Mouse (Mus musculus): ENCODE data around the gene Nrarp. TPM values are rescaled to one million over a fixed set of nuclear protein-coding genes. Genes with fewer than 3 reads are reported as not detected.

Gene Nrarp
- polyA plus RNA-seq (2015; fragmentation: Illumina TruSeq; extraction: RNeasy Lipid Tissue Mini Kit (QIAGEN cat#74804); ENCODE audit: insufficient read depth, low read depth, low replicate concordance) = 5.7 TPM

DNA sequence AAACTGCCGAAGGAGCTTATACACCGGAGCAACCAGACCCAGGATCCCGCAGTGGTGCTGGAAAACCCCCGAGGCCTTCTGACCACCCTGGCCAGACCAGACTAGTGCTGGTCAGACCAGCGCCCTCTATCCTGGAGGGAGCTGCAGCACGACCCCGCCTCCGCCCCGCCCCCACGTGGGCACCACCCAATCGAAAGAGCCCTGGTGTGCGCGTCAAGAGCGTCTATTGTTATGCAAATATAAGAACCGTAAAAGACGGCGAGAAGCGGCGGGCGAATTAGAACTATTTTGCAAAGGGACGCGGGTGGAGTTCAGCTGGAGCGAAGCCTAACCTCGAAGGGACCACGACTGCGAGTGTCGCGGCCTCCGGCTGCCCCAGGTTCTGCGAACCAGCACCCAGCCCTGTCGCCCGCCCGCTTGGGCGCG is at the start of gene Nrarp:
Gene Nrarp, plus strand, starts transcription at position 281 of the 426 bp plus-strand sequence.

DNA sequence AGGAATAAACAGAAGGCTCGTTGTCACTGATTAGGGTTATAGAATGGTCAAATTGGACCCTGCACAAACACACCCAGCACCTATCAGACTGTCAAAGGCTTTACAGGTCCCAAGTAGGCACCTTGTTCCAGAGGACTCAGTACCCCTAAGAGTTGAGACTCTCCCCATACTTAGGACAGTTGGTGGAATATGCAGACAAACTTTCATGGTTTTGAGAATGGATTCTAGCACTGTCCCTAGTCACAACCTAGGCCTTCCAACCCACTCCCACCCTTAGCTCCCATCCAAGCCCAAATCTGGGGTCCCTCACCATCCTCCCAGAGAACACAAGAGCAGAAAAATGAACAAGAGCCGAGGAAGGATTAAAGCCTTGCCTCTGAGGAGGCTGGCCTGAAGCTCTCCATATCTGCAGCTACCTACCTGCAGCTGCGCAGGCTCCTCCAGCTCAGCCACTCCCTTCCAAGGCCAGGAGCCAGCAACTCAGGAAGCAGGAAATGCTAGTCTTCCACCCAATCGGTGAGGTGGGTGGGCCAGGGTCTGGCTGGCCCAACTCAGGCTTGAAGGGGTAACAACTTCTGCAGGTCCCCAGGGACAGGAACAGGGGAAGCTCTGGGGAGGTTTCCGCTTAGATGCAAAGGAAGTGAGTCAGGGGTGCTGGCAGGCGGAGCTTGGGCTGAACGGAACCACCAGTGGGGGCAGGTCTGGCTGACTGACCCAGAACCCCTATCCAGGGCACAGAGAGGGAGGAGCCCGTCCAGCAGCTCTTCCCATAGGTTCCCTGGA is 15.8 kb downstream of the Nrarp start, which contains the start of gene Tor4a:
Gene Tor4a, minus strand, starts transcription at position 715 of the 783 bp plus-strand sequence.

DNA sequence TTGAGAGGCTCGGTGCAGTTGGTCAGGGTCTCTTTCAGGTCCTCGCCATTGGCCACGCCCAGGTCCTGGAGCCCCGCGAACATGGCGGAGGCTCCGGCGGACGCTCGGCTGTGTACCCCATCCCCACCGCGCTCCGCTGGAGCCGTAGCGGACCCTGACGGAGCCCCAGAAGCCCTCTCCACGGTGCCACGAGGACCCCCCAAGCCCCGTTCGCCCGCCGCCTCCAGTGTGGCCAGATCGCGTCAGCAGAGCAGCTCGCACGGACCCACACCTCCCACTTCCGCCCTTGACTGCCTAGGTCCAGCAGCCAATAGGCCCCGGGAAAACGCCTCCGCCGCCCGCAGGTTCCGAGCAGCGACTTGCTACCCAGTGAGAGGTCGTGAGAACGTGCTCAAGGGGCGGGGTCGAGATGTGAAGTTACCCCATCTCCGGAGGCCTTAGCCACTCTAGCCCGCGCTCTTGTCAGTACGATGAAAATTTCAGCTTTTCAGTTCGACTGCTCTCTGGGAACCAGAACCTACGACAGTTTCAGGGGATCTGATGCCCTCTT is 30.6 kb downstream of the Nrarp start, which contains the start of gene Nelfb:
Gene Nelfb, minus strand, starts transcription at position 369 of the 550 bp plus-strand sequence.

DNA sequence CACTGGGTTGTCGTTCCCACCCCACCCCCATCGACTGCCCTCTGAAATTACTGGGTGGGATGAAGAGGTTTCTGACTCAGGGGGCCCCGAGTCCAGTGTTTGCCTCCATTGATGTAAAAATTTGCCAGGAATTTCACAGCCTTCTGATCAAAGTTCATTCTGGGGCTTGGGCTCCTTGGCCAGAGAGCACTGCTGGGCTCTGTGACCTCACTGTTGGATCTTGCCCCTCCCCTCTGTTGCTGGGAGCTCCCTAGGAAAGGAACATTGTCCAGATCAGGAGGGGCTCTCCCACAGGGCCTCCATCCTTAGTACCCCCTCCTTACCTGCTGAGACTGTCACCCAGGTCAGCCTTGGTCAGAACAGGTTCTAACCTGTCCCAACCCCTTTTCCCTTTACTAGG is 33.9 kb downstream of the Nrarp start, which contains the start of gene Stpg3:
Gene Stpg3, minus strand, starts transcription at position 194 of the 400 bp plus-strand sequence.

DNA sequence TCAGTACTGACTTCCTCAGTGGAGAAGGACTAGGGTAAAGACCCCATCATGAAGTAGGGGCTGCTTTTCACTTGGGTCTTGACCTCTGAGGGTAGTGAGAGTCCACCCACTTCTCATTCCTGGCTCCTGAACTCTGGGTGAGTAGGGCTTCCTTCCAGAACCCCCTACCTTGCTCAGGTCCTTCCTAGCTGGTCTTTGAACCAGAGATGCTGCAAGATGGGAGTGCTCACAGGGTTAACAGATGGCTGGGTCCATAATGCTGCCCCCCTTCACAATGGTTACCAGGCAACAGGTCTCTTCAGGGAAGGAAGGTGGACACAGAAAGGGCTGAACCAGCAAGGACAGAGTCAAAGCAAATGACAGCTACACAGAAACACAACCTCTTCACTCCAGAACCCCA is 37.9 kb downstream of the Nrarp start, which contains the start of gene Fam166a:
Gene Fam166a, plus strand, starts transcription at position 301 of the 400 bp plus-strand sequence.

GRCm38 (mm10) chr2:25224492-25224765 is 43.9 kb downstream of the Nrarp start, which contains the start of gene Tubb4b:
Gene Tubb4b (minus strand): TSS chr2:25224702.

Other genes starting within 250 kb of the Nrarp start
- gene Arrdc1, start 245.5 kb upstream of the Nrarp start, polyA plus RNA-seq (2015; fragmentation: Illumina TruSeq; extraction: RNeasy Lipid Tissue Mini Kit (QIAGEN cat#74804); ENCODE audit: insufficient read depth, low read depth, low replicate concordance) = 12.7 TPM
- 1.6 TPM for gene Zmynd19, start 231.0 kb upstream of the Nrarp start, polyA plus RNA-seq (2015; fragmentation: Illumina TruSeq; extraction: RNeasy Lipid Tissue Mini Kit (QIAGEN cat#74804); ENCODE audit: insufficient read depth, low read depth, low replicate concordance)
- gene Dph7, start 218.4 kb upstream of the Nrarp start, polyA plus RNA-seq (2015; fragmentation: Illumina TruSeq; extraction: RNeasy Lipid Tissue Mini Kit (QIAGEN cat#74804); ENCODE audit: insufficient read depth, low read depth, low replicate concordance) = 4.7 TPM
- gene Mrpl41, start 205.7 kb upstream of the Nrarp start, polyA plus RNA-seq (2015; fragmentation: Illumina TruSeq; extraction: RNeasy Lipid Tissue Mini Kit (QIAGEN cat#74804); ENCODE audit: insufficient read depth, low read depth, low replicate concordance) = 8.3 TPM
- gene Pnpla7, start 204.7 kb upstream of the Nrarp start, polyA plus RNA-seq (2015; fragmentation: Illumina TruSeq; extraction: RNeasy Lipid Tissue Mini Kit (QIAGEN cat#74804); ENCODE audit: insufficient read depth, low read depth, low replicate concordance) = 12.8 TPM
- gene Nsmf, start 126.4 kb upstream of the Nrarp start, polyA plus RNA-seq (2015; fragmentation: Illumina TruSeq; extraction: RNeasy Lipid Tissue Mini Kit (QIAGEN cat#74804); ENCODE audit: insufficient read depth, low read depth, low replicate concordance) = 18.6 TPM
- not detected for gene Entpd8, start 100.5 kb upstream of the Nrarp start, polyA plus RNA-seq (2015; fragmentation: Illumina TruSeq; extraction: RNeasy Lipid Tissue Mini Kit (QIAGEN cat#74804); ENCODE audit: insufficient read depth, low read depth, low replicate concordance)
- not detected for gene Noxa1, start 85.6 kb upstream of the Nrarp start, polyA plus RNA-seq (2015; fragmentation: Illumina TruSeq; extraction: RNeasy Lipid Tissue Mini Kit (QIAGEN cat#74804); ENCODE audit: insufficient read depth, low read depth, low replicate concordance)
- 4.7 TPM for gene Tor4a, start 16.1 kb downstream of the Nrarp start, polyA plus RNA-seq (2015; fragmentation: Illumina TruSeq; extraction: RNeasy Lipid Tissue Mini Kit (QIAGEN cat#74804); ENCODE audit: insufficient read depth, low read depth, low replicate concordance)
- gene Nelfb, start 30.7 kb downstream of the Nrarp start, polyA plus RNA-seq (2015; fragmentation: Illumina TruSeq; extraction: RNeasy Lipid Tissue Mini Kit (QIAGEN cat#74804); ENCODE audit: insufficient read depth, low read depth, low replicate concordance) = 17.7 TPM
- not detected for gene Stpg3, start 33.9 kb downstream of the Nrarp start, polyA plus RNA-seq (2015; fragmentation: Illumina TruSeq; extraction: RNeasy Lipid Tissue Mini Kit (QIAGEN cat#74804); ENCODE audit: insufficient read depth, low read depth, low replicate concordance)
- not detected for gene Fam166a, start 38.0 kb downstream of the Nrarp start, polyA plus RNA-seq (2015; fragmentation: Illumina TruSeq; extraction: RNeasy Lipid Tissue Mini Kit (QIAGEN cat#74804); ENCODE audit: insufficient read depth, low read depth, low replicate concordance)
- gene Tubb4b, start 43.9 kb downstream of the Nrarp start, polyA plus RNA-seq (2015; fragmentation: Illumina TruSeq; extraction: RNeasy Lipid Tissue Mini Kit (QIAGEN cat#74804); ENCODE audit: insufficient read depth, low read depth, low replicate concordance) = 52.2 TPM
- not detected for gene Slc34a3, start 53.6 kb downstream of the Nrarp start, polyA plus RNA-seq (2015; fragmentation: Illumina TruSeq; extraction: RNeasy Lipid Tissue Mini Kit (QIAGEN cat#74804); ENCODE audit: insufficient read depth, low read depth, low replicate concordance)
- gene Rnf224, start 56.0 kb downstream of the Nrarp start, polyA plus RNA-seq (2015; fragmentation: Illumina TruSeq; extraction: RNeasy Lipid Tissue Mini Kit (QIAGEN cat#74804); ENCODE audit: insufficient read depth, low read depth, low replicate concordance) = not detected
- 2.2 TPM for gene Rnf208, start 61.5 kb downstream of the Nrarp start, polyA plus RNA-seq (2015; fragmentation: Illumina TruSeq; extraction: RNeasy Lipid Tissue Mini Kit (QIAGEN cat#74804); ENCODE audit: insufficient read depth, low read depth, low replicate concordance)
- gene Cysrt1, start 61.7 kb downstream of the Nrarp start, polyA plus RNA-seq (2015; fragmentation: Illumina TruSeq; extraction: RNeasy Lipid Tissue Mini Kit (QIAGEN cat#74804); ENCODE audit: insufficient read depth, low read depth, low replicate concordance) = not detected
- gene AL732309.1, start 66.1 kb downstream of the Nrarp start, polyA plus RNA-seq (2015; fragmentation: Illumina TruSeq; extraction: RNeasy Lipid Tissue Mini Kit (QIAGEN cat#74804); ENCODE audit: insufficient read depth, low read depth, low replicate concordance) = 8.3 TPM
- 6.4 TPM for gene Tmem203, start 74.7 kb downstream of the Nrarp start, polyA plus RNA-seq (2015; fragmentation: Illumina TruSeq; extraction: RNeasy Lipid Tissue Mini Kit (QIAGEN cat#74804); ENCODE audit: insufficient read depth, low read depth, low replicate concordance)
- gene Tprn, start 81.9 kb downstream of the Nrarp start, polyA plus RNA-seq (2015; fragmentation: Illumina TruSeq; extraction: RNeasy Lipid Tissue Mini Kit (QIAGEN cat#74804); ENCODE audit: insufficient read depth, low read depth, low replicate concordance) = 1.3 TPM
- 14.8 TPM for gene Ssna1, start 91.7 kb downstream of the Nrarp start, polyA plus RNA-seq (2015; fragmentation: Illumina TruSeq; extraction: RNeasy Lipid Tissue Mini Kit (QIAGEN cat#74804); ENCODE audit: insufficient read depth, low read depth, low replicate concordance)
- 14.2 TPM for gene Anapc2, start 91.7 kb downstream of the Nrarp start, polyA plus RNA-seq (2015; fragmentation: Illumina TruSeq; extraction: RNeasy Lipid Tissue Mini Kit (QIAGEN cat#74804); ENCODE audit: insufficient read depth, low read depth, low replicate concordance)
- not detected for gene Tmem210, start 107.4 kb downstream of the Nrarp start, polyA plus RNA-seq (2015; fragmentation: Illumina TruSeq; extraction: RNeasy Lipid Tissue Mini Kit (QIAGEN cat#74804); ENCODE audit: insufficient read depth, low read depth, low replicate concordance)
- not detected for gene Lrrc26, start 109.2 kb downstream of the Nrarp start, polyA plus RNA-seq (2015; fragmentation: Illumina TruSeq; extraction: RNeasy Lipid Tissue Mini Kit (QIAGEN cat#74804); ENCODE audit: insufficient read depth, low read depth, low replicate concordance)
- 1.8 TPM for gene Grin1, start 138.4 kb downstream of the Nrarp start, polyA plus RNA-seq (2015; fragmentation: Illumina TruSeq; extraction: RNeasy Lipid Tissue Mini Kit (QIAGEN cat#74804); ENCODE audit: insufficient read depth, low read depth, low replicate concordance)
- gene Man1b1, start 151.6 kb downstream of the Nrarp start, polyA plus RNA-seq (2015; fragmentation: Illumina TruSeq; extraction: RNeasy Lipid Tissue Mini Kit (QIAGEN cat#74804); ENCODE audit: insufficient read depth, low read depth, low replicate concordance) = 12.2 TPM
- 24.6 TPM for gene Dpp7, start 175.6 kb downstream of the Nrarp start, polyA plus RNA-seq (2015; fragmentation: Illumina TruSeq; extraction: RNeasy Lipid Tissue Mini Kit (QIAGEN cat#74804); ENCODE audit: insufficient read depth, low read depth, low replicate concordance)
- 18.7 TPM for gene Uap1l1, start 184.9 kb downstream of the Nrarp start, polyA plus RNA-seq (2015; fragmentation: Illumina TruSeq; extraction: RNeasy Lipid Tissue Mini Kit (QIAGEN cat#74804); ENCODE audit: insufficient read depth, low read depth, low replicate concordance)
- not detected for gene Sapcd2, start 191.6 kb downstream of the Nrarp start, polyA plus RNA-seq (2015; fragmentation: Illumina TruSeq; extraction: RNeasy Lipid Tissue Mini Kit (QIAGEN cat#74804); ENCODE audit: insufficient read depth, low read depth, low replicate concordance)
- 16.2 TPM for gene Entpd2, start 215.1 kb downstream of the Nrarp start, polyA plus RNA-seq (2015; fragmentation: Illumina TruSeq; extraction: RNeasy Lipid Tissue Mini Kit (QIAGEN cat#74804); ENCODE audit: insufficient read depth, low read depth, low replicate concordance)
- 96.2 TPM for gene Npdc1, start 218.6 kb downstream of the Nrarp start, polyA plus RNA-seq (2015; fragmentation: Illumina TruSeq; extraction: RNeasy Lipid Tissue Mini Kit (QIAGEN cat#74804); ENCODE audit: insufficient read depth, low read depth, low replicate concordance)
- not detected for gene Fut7, start 242.5 kb downstream of the Nrarp start, polyA plus RNA-seq (2015; fragmentation: Illumina TruSeq; extraction: RNeasy Lipid Tissue Mini Kit (QIAGEN cat#74804); ENCODE audit: insufficient read depth, low read depth, low replicate concordance)
- gene Abca2, start 247.9 kb downstream of the Nrarp start, polyA plus RNA-seq (2015; fragmentation: Illumina TruSeq; extraction: RNeasy Lipid Tissue Mini Kit (QIAGEN cat#74804); ENCODE audit: insufficient read depth, low read depth, low replicate concordance) = 12.8 TPM